Mouse (Mus musculus) kidney, adult 2 months (tissue): ENCODE data around the gene 9430038I01Rik. TPM values are rescaled to one million over a fixed set of nuclear protein-coding genes. Genes with fewer than 3 reads are reported as not detected.
A peak's percentile ranks its signal among the peaks of the same experiment; 100 is the strongest.

Experiments
- DNase-seq: peaks from one replicate; pipeline ENCODE4 v3.0.0; 2021
- H3K27ac ChIP-seq: fragments of 200-500 bp; 2 replicates; pipeline ENCODE4 v1.5.1; 2012; ENCODE audit warnings: low read depth, low read length, control low read depth, inconsistent platforms; ENCODE audit not compliant: insufficient read depth
- H3K27me3 ChIP-seq: fragments of 200-500 bp; replicated peaks from 2 replicates; pipeline ENCODE4 v1.6.1; 2012; ENCODE audit warnings: mild to moderate bottlenecking, moderate library complexity, low read length, inconsistent platforms; ENCODE audit not compliant: control insufficient read depth, insufficient read depth
- H3K36me3 ChIP-seq: fragments of 200-500 bp; 2 replicates; pipeline ENCODE4 v1.6.1; 2012; ENCODE audit warnings: mild to moderate bottlenecking, moderate library complexity, low read length, inconsistent platforms; ENCODE audit not compliant: control insufficient read depth, insufficient read depth
- H3K4me1 ChIP-seq: fragments of 200-500 bp; 2 replicates; pipeline ENCODE4 v1.6.1; 2011; ENCODE audit warnings: low read length; ENCODE audit not compliant: control insufficient read depth, insufficient read depth
- H3K4me3 ChIP-seq: fragments of 200-500 bp; 2 replicates; pipeline ENCODE4 v1.5.1; 2011; ENCODE audit warnings: mild to moderate bottlenecking, low read depth, low read length, control low read depth; ENCODE audit not compliant: insufficient read depth
- CTCF ChIP-seq: fragments of 200-500 bp; conservative IDR thresholded peaks from 2 replicates; pipeline ENCODE4 v1.5.1; 2011; ENCODE audit warnings: low read depth, mild to moderate bottlenecking, control low read depth, low read length, moderate library complexity, mixed read lengths; ENCODE audit not compliant: insufficient read depth, insufficient read length
- POLR2A ChIP-seq: fragments of 200-500 bp; IDR thresholded peaks from one replicate; pipeline ENCODE4 v1.6.1; 2011; ENCODE audit warnings: low read depth, low read length, control low read depth
- WGBS: fragments of 180-500 bp; shearing (Covaris S2); methylation state at CpG from one replicate; pipeline ENCODE4 v1.1.7; 2018; 5-methylcytosine and 5-hydroxymethylcytosine counted together
- polyA plus RNA-seq: library from polyadenylated mRNA; depleted of rRNA; stranded (reverse); fragments of >200 nt; gene quantifications from 2 replicates; pipeline ENCODE4 v1.2.3, GENCODE M21; 2012

Gene 9430038I01Rik
- polyA plus RNA-seq, 1 experiment: 7.1 TPM

- no peaks in the 10 kb centered on the region for H3K27me3 ChIP-seq
- 82% methylated on average over 4 of the region's 4 CpGs for WGBS
Observed at GRCm38 (mm10) chr7:137398973-137399372, 11.6 kb downstream of the 9430038I01Rik start.

GRCm38 (mm10) chr7:137397361-137397910, 13.1 kb downstream of the 9430038I01Rik start:
- Histone ChIP-seq H3K36me3 (no peaks in the 10 kb centered on the region), H3K27ac (no peak overlapping the region), H3K4me1 (no peaks in the 10 kb centered on the region), H3K27me3 (no peaks in the 10 kb centered on the region), H3K4me3 (no peak overlapping the region)
- TF ChIP-seq POLR2A: no peak
- no peak for TF ChIP-seq CTCF
- 95% methylated on average over 8 of the region's 8 CpGs for WGBS
- no peak for DNase-seq

More at GRCm38 (mm10) chr7:137398973-137399372, 11.6 kb downstream of the 9430038I01Rik start:
- Histone ChIP-seq H3K27ac (no peak overlapping the region), H3K4me1 (no peaks in the 10 kb centered on the region), H3K36me3 (no peaks in the 10 kb centered on the region), H3K4me3 (no peak overlapping the region)
- no peak for DNase-seq
- TF ChIP-seq POLR2A (no peak), CTCF (no peak)

- H3K4me1 ChIP-seq: no peaks in the 10 kb centered on the region
- H3K36me3 ChIP-seq: no peaks in the 10 kb centered on the region
- no peak overlapping the region for H3K27ac ChIP-seq
- no peak for TF ChIP-seq CTCF
- no peak for TF ChIP-seq POLR2A
- H3K27me3 ChIP-seq: no peaks in the 10 kb centered on the region
- 85% methylated on average over 4 of the region's 4 CpGs for WGBS
- H3K4me3 ChIP-seq: no peak overlapping the region
- no peak for DNase-seq
Observed at GRCm38 (mm10) chr7:137395421-137395820, 15.1 kb downstream of the 9430038I01Rik start.

GRCm38 (mm10) chr7:137387863-137388262, 22.7 kb downstream of the 9430038I01Rik start:
- no peak for TF ChIP-seq POLR2A
- TF ChIP-seq CTCF: no peak
- Histone ChIP-seq H3K4me3 (no peak overlapping the region), H3K27ac (no peak overlapping the region), H3K27me3 (no peaks in the 10 kb centered on the region), H3K36me3 (no peaks in the 10 kb centered on the region), H3K4me1 (no peaks in the 10 kb centered on the region)
- DNase-seq: no peak
- 92% methylated on average over 5 of the region's 5 CpGs for WGBS

- Histone ChIP-seq H3K36me3 (no peaks in the 10 kb centered on the region), H3K27me3 (no peaks in the 10 kb centered on the region), H3K27ac (no peak overlapping the region), H3K4me3 (no peak overlapping the region), H3K4me1 (no peaks in the 10 kb centered on the region)
- no peak for TF ChIP-seq POLR2A
- no peak for TF ChIP-seq CTCF
- DNase-seq: no peak
- 97% methylated on average over 7 of the region's 7 CpGs for WGBS
Observed at GRCm38 (mm10) chr7:137374996-137375395, 35.6 kb downstream of the 9430038I01Rik start.

- no peaks in the 10 kb centered on the region for H3K27me3 ChIP-seq
- no peaks in the 10 kb centered on the region for H3K4me1 ChIP-seq
- H3K36me3 ChIP-seq: no peaks in the 10 kb centered on the region
- DNase-seq: no peak
- no peak overlapping the region for H3K4me3 ChIP-seq
- H3K27ac ChIP-seq: no peak overlapping the region
- 38% methylated on average over 4 of the region's 4 CpGs for WGBS
- no peak for TF ChIP-seq CTCF
- no peak for TF ChIP-seq POLR2A
Observed at GRCm38 (mm10) chr7:137371770-137372169, 38.8 kb downstream of the 9430038I01Rik start.

GRCm38 (mm10) chr7:137370175-137370574, 40.4 kb downstream of the 9430038I01Rik start:
- Histone ChIP-seq H3K4me1 (no peaks in the 10 kb centered on the region), H3K36me3 (no peaks in the 10 kb centered on the region), H3K27me3 (no peaks in the 10 kb centered on the region), H3K27ac (no peak overlapping the region), H3K4me3 (no peak overlapping the region)
- 94% methylated on average over 2 of the region's 2 CpGs for WGBS
- no peak for DNase-seq
- TF ChIP-seq CTCF (no peak), POLR2A (no peak)

GRCm38 (mm10) chr7:137366736-137367135, 43.8 kb downstream of the 9430038I01Rik start:
- Histone ChIP-seq H3K4me3 (no peak overlapping the region), H3K27ac (no peak overlapping the region), H3K4me1 (no peaks in the 10 kb centered on the region), H3K36me3 (no peaks in the 10 kb centered on the region), H3K27me3 (no peaks in the 10 kb centered on the region)
- DNase-seq: no peak
- TF ChIP-seq POLR2A (no peak), CTCF (peak; percentile 30; the same call in 1 of the 2 replicates)
- WGBS: 79% methylated on average over 4 of the region's 4 CpGs
